Mouse (Mus musculus): ENCODE results near the gene Imp3.

DNA sequence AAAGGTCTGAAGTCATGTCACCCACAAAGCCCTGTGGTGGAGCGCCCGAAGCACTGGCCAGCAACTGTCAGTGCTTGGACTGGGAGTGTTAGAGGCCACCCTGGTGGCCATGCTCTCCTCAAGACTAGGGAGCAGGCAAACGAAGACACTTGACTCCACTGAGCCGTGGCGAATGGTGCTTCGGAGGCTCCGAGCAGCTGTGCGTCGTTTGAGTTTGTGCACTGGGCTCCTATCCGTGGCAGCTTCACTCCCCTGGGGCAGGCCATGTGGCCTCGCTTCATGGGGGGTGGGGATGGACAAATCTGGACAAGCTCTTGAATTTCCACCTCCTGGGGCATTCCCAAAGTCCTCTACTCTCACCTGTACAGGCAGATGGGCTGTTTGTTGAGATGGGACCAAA, 37.9 kb upstream of the Imp3 start:
- TF ChIP-seq USF1 (IDR thresholded peaks at IDR 0.05; ENCODE audit: low read depth) (no peak), CTCF (IDR thresholded peaks at IDR 0.05; ENCODE audit: control insufficient read depth, insufficient read depth, insufficient read length) (no peak)
